Mouse (Mus musculus): Measurements from ENCODE around the gene Orai1. TPM values are rescaled to one million over a fixed set of nuclear protein-coding genes. Genes with fewer than 3 reads are reported as not detected.
"Not testable (repeated sequence)": the region's sequence is repeated elsewhere in the genome, so short reads cannot be mapped to it uniquely, and the experiment has no call there.

Gene Orai1
- polyA plus RNA-seq (2015; fragmentation: Nextera tagmentation; extraction: Ambion mirVana), result 15.3 and 15.5 TPM in 2 replicates

GRCm38 (mm10) chr5:123014753-123015701, at the start of gene Orai1:
Gene Orai1 (plus strand): TSS chr5:123015074.
- ATAC-seq (ENCODE audit: low FRiP score, low read depth), result peak; percentile 94
- peaks cover 44% of the 10 kb centered on the region for H3K4me1 ChIP-seq

GRCm38 (mm10) chr5:122965427-122965826, 49.4 kb upstream of the Orai1 start:
- no peaks in the 10 kb centered on the region for H3K27me3 ChIP-seq
- peaks cover 10% of the 10 kb centered on the region for H3K36me3 ChIP-seq
- no peak overlapping the region for H3K4me2 ChIP-seq (replicated peaks)
- H3K4me1 ChIP-seq, result no peaks in the 10 kb centered on the region
- H3K9me3 ChIP-seq, result no peaks in the 10 kb centered on the region
- no peak overlapping the region for H3K4me3 ChIP-seq
- no peak overlapping the region for H3K9ac ChIP-seq
- no peak overlapping the region for H3K27ac ChIP-seq
- WGBS, result 88% methylated on average over 11 of the region's 11 CpGs
- ATAC-seq (ENCODE audit: low FRiP score, low read depth), result no peak

More at GRCm38 (mm10) chr5:123014753-123015701, at the start of gene Orai1:
- H3K36me3 ChIP-seq, result peaks cover 6% of the 10 kb centered on the region; the same call in 1 of the 2 replicates
- peak within 1 kb of the TSS; percentile 87 for H3K4me2 ChIP-seq (replicated peaks)
- H3K4me3 ChIP-seq, result peak within 1 kb of the TSS; percentile 69
- H3K27ac ChIP-seq, result peak within 1 kb of the TSS; percentile 94
- no peaks in the 10 kb centered on the region for H3K27me3 ChIP-seq
- peak within 1 kb of the TSS; percentile 85 for H3K9ac ChIP-seq
- no peaks in the 10 kb centered on the region for H3K9me3 ChIP-seq
- WGBS, result under 1% methylated on average over 104 of the region's 106 CpGs

- WGBS, result 28% methylated on average over 4 of the region's 4 CpGs
- Histone ChIP-seq H3K36me3 (no peaks in the 10 kb centered on the region; the same call in 1 of the 2 replicates), H3K27ac (no peak overlapping the region), H3K4me2 (replicated peaks) (no peak overlapping the region), H3K27me3 (no peaks in the 10 kb centered on the region), H3K9me3 (no peaks in the 10 kb centered on the region), H3K9ac (no peak overlapping the region), H3K4me3 (no peak overlapping the region), H3K4me1 (no peaks in the 10 kb centered on the region)
- ATAC-seq (ENCODE audit: low FRiP score, low read depth), result no peak
Observed at GRCm38 (mm10) chr5:122968322-122968721, 46.6 kb upstream of the Orai1 start.

GRCm38 (mm10) chr5:122970056-122970455, 44.8 kb upstream of the Orai1 start:
- Histone ChIP-seq H3K4me1 (no peaks in the 10 kb centered on the region), H3K4me2 (replicated peaks) (no peak overlapping the region), H3K36me3 (no peaks in the 10 kb centered on the region), H3K4me3 (no peak overlapping the region), H3K9me3 (no peaks in the 10 kb centered on the region), H3K27me3 (no peaks in the 10 kb centered on the region), H3K27ac (no peak overlapping the region), H3K9ac (no peak overlapping the region)
- 80% methylated on average over 5 of the region's 5 CpGs for WGBS
- ATAC-seq (ENCODE audit: low FRiP score, low read depth), result no peak

DNA sequence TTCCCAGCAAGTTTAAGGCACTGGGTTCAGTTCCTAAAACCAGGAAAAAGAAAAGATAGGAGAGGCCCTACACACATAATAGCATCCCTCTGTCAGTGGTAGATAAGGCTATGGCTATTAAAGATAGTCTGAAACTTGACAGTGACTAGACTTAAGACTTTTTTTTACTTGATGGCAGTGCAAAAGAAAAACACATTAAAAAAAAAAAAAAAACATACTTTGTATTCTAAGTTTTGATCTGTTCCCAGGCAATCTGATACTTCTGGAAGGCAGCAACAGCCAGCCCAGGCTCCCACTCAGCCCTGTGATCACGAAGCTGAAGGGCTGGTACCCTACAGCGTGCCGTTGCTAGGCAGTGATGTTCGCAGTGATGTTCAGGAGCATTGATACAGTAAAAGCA, 43.4 kb upstream of the Orai1 start:
- Histone ChIP-seq H3K4me2 (replicated peaks) (no peak overlapping the region), H3K27me3 (no peaks in the 10 kb centered on the region), H3K9me3 (no peaks in the 10 kb centered on the region), H3K4me1 (no peaks in the 10 kb centered on the region), H3K9ac (no peak overlapping the region), H3K36me3 (no peaks in the 10 kb centered on the region; the same call in 1 of the 2 replicates), H3K4me3 (no peak overlapping the region), H3K27ac (no peak overlapping the region)
- 93% methylated on average over 4 of the region's 4 CpGs for WGBS
- no peak for ATAC-seq (ENCODE audit: low FRiP score, low read depth)

DNA sequence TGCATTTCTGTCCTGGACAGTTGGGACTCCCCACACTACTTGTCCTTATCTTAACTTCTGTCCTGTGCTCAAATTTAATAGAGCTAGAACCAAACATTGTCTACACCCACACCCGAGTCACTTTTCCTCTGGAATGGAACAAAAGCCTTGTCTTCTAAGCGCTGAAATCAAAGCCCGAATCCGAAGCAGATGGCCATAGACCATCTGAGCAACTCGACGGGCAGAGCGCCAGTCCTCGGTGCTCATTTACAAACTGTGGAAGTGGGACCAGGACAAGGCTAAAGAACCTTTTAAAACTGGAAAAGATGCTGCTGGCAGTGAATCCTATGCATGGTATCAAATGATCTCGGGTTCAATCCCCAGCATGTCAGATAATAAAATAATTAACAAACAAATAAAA, 42.8 kb upstream of the Orai1 start:
- 84% methylated on average over 9 of the region's 9 CpGs for WGBS

DNA sequence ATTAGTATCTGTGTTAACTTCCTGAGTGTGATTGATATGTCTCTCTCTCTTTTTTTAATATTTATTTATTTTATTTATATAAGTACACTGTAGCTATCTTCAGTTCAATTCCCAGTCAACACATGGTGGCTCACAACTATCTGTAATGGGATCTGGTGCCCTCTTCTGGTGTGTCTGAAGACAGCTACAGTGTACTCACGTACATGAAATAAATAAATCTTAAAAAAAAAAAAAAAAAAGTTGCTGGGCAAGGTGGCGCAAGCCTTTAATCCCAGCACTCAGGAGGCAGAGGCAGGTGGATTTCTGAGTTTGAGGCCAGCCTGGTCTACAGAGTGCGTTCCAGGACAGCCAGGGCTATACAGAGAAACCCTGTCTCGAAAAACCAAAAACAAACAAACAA, 40.2 kb upstream of the Orai1 start:
- 90% methylated on average over 4 of the region's 4 CpGs for WGBS
- H3K36me3 ChIP-seq; H3K4me1 ChIP-seq; H3K27me3 ChIP-seq; H3K4me3 ChIP-seq; H3K4me2 ChIP-seq (replicated peaks); ATAC-seq (ENCODE audit: low FRiP score, low read depth); H3K9me3 ChIP-seq; H3K9ac ChIP-seq; H3K27ac ChIP-seq: not testable (repeated sequence)

More for the DNA sequence above, 42.8 kb upstream of the Orai1 start:
- no peak for ATAC-seq (ENCODE audit: low FRiP score, low read depth)
- H3K4me1 ChIP-seq, result no peaks in the 10 kb centered on the region
- no peaks in the 10 kb centered on the region; the same call in 1 of the 2 replicates for H3K36me3 ChIP-seq
- H3K27ac ChIP-seq, result no peak overlapping the region
- H3K4me2 ChIP-seq (replicated peaks), result no peak overlapping the region
- no peak overlapping the region for H3K9ac ChIP-seq
- H3K4me3 ChIP-seq, result no peak overlapping the region
- H3K27me3 ChIP-seq, result no peaks in the 10 kb centered on the region
- no peaks in the 10 kb centered on the region for H3K9me3 ChIP-seq

- no peak overlapping the region for H3K27ac ChIP-seq
- 86% methylated on average over 8 of the region's 8 CpGs for WGBS
- no peak for ATAC-seq (ENCODE audit: low FRiP score, low read depth)
- H3K4me3 ChIP-seq, result no peak overlapping the region
- H3K9me3 ChIP-seq, result no peaks in the 10 kb centered on the region
- H3K9ac ChIP-seq, result no peak overlapping the region
- H3K4me2 ChIP-seq (replicated peaks), result no peak overlapping the region
- H3K36me3 ChIP-seq, result peaks cover 18% of the 10 kb centered on the region
- H3K27me3 ChIP-seq, result no peaks in the 10 kb centered on the region
- no peaks in the 10 kb centered on the region for H3K4me1 ChIP-seq
Observed at GRCm38 (mm10) chr5:122978970-122979369, 35.9 kb upstream of the Orai1 start.

DNA sequence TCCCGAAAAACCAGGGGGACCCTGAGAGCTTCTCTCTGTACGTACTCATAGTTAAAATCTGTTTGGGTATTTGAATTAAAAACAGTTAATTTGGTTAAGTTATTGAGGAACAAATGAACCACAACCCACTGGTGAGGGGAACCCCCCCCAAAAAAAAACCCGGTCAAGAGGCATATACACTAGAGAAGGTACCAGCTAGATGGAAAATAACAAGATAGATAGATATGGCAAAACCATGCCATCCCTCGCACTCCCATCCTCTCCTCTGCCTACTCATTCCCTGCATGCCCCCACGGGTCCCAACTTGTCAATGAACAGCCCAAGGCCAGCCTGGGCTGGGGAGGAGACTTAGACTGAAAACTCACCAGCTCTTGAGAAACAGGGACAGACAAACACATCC, 30.4 kb upstream of the Orai1 start:
- no peaks in the 10 kb centered on the region for H3K27me3 ChIP-seq
- no peaks in the 10 kb centered on the region for H3K9me3 ChIP-seq
- ATAC-seq (ENCODE audit: low FRiP score, low read depth), result no peak
- H3K4me3 ChIP-seq, result no peak overlapping the region
- H3K4me1 ChIP-seq, result peaks cover 26% of the 10 kb centered on the region
- H3K4me2 ChIP-seq (replicated peaks), result no peak overlapping the region
- H3K27ac ChIP-seq, result no peak overlapping the region
- H3K9ac ChIP-seq, result no peak overlapping the region
- 89% methylated on average over 5 of the region's 5 CpGs for WGBS
- peaks cover 18% of the 10 kb centered on the region for H3K36me3 ChIP-seq

DNA sequence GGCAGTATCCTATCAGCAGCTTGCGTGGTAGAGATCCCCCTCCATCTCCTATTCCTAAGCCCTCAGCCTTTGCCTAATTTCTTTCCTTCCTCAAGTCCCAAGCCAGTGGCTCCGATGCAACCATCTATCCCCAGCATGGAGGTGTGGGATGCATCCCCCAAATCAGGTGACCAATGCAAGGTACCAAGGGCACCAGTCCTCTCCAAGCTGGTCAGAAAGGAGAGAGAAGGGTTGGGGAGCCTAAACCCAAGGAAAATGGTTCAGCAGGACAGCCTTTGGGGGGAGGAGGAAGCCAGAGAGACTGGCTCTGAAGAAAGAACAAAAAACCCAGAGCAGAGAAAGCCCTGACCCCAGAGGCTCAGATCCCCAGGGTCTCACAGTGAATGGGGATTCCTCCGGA, 29.6 kb upstream of the Orai1 start:
- H3K4me1 ChIP-seq, result peaks cover 34% of the 10 kb centered on the region
- no peaks in the 10 kb centered on the region for H3K27me3 ChIP-seq
- no peak overlapping the region for H3K4me3 ChIP-seq
- 0 out of 2 replicates have a peak overlapping the region, but pooled peaks have one; percentile 35 for H3K9ac ChIP-seq
- H3K9me3 ChIP-seq, result no peaks in the 10 kb centered on the region
- no peak for ATAC-seq (ENCODE audit: low FRiP score, low read depth)
- H3K27ac ChIP-seq, result no peak overlapping the region
- no peak overlapping the region for H3K4me2 ChIP-seq (replicated peaks)
- WGBS, result 77% methylated on average over 3 of the region's 3 CpGs
- peaks cover 14% of the 10 kb centered on the region; the same call in 1 of the 2 replicates for H3K36me3 ChIP-seq

GRCm38 (mm10) chr5:122986091-122986493, 28.8 kb upstream of the Orai1 start:
- peaks cover 43% of the 10 kb centered on the region for H3K4me1 ChIP-seq
- peak overlapping the region; percentile 35; the same call in 1 of the 2 replicates for H3K9ac ChIP-seq
- peak overlapping the region; percentile 99 for H3K4me2 ChIP-seq (replicated peaks)
- peak overlapping the region; percentile 3; the same call in 1 of the 2 replicates for H3K27ac ChIP-seq
- peaks cover 9% of the 10 kb centered on the region; the same call in 1 of the 2 replicates for H3K36me3 ChIP-seq
- H3K27me3 ChIP-seq, result no peaks in the 10 kb centered on the region
- WGBS, result 39% methylated on average over 8 of the region's 8 CpGs
- H3K4me3 ChIP-seq, result no peak overlapping the region
- no peaks in the 10 kb centered on the region for H3K9me3 ChIP-seq
- no peak for ATAC-seq (ENCODE audit: low FRiP score, low read depth)

- Histone ChIP-seq H3K4me2 (replicated peaks) (peak overlapping the region; percentile 99), H3K9me3 (no peaks in the 10 kb centered on the region), H3K4me3 (peak overlapping the region; percentile 65), H3K9ac (peak overlapping the region; percentile 80), H3K27me3 (no peaks in the 10 kb centered on the region), H3K4me1 (peaks cover 49% of the 10 kb centered on the region), H3K36me3 (peaks cover 2% of the 10 kb centered on the region; the same call in 1 of the 2 replicates), H3K27ac (peak overlapping the region; percentile 85; the same call in 1 of the 2 replicates)
- WGBS, result 1% methylated on average over 39 of the region's 39 CpGs
- peak; percentile 37; the same call in 1 of the 2 replicates for ATAC-seq (ENCODE audit: low FRiP score, low read depth)
Observed at GRCm38 (mm10) chr5:122987211-122988020, 27.5 kb upstream of the Orai1 start.
